30 mouse cellular contexts compared by ENCODE assay signal in genomic region chr7:87145896-87146295, GRCm38 (mm10).
DNase-seq lines count a peak whose midpoint lies in the region; ATAC-seq and TF ChIP-seq lines count a peak whose summit lies in the region.
"Had no signal": no experiment of that assay in that cellular context is flagged by ENCODE, and none has a peak within 500 bp of the region (broad histone marks: within the 10 kb centered on the region; RNA-seq: fewer than 3 reads in every experiment).

No protein-coding gene starts in this region.

- H3K9me3 ChIP-seq in kidney, embryonic 14.5 days (ENCODE audit: control insufficient read depth, low read length): no peaks in the 10 kb centered on the region
- no peaks in the 10 kb centered on the region for H3K9me3 ChIP-seq in liver, postnatal 0 days (ENCODE audit: low read length)
- H3K9me3 ChIP-seq: embryonic facial prominence, embryonic 13.5 days; embryonic facial prominence, embryonic 15.5 days; forebrain, embryonic 10.5 days; forebrain, embryonic 12.5 days; G1E had no signal

- no peak for TF ChIP-seq POLR2A in liver, adult 2 months (IDR thresholded peaks at IDR 0.05; ENCODE audit: extremely low read depth, insufficient read depth, low read length)

- H3K79me2 ChIP-seq in liver, adult 2 months (ENCODE audit: control insufficient read depth, insufficient read depth, low read length): no peaks in the 10 kb centered on the region

- WGBS in kidney, embryonic 14.5 days: 66% methylated on average over 1 of the region's 1 CpGs
- WGBS in liver, adult 2 months: 39% methylated on average over 1 of the region's 1 CpGs
- 49% methylated on average over 1 of the region's 1 CpGs for WGBS in liver, postnatal 0 days (ENCODE audit: insufficient replicate concordance)

- no peak for TF ChIP-seq EP300 in liver, postnatal 0 days (IDR thresholded peaks at IDR 0.05; ENCODE audit: low read depth)

- H3K27me3 ChIP-seq in kidney, embryonic 14.5 days (ENCODE audit: control insufficient read depth, insufficient read depth, low read length): no peaks in the 10 kb centered on the region
- no peaks in the 10 kb centered on the region for H3K27me3 ChIP-seq in liver, adult 2 months (ENCODE audit: control insufficient read depth, insufficient read depth, low read length)
- no peaks in the 10 kb centered on the region for H3K27me3 ChIP-seq in liver, postnatal 0 days (ENCODE audit: insufficient read depth, low read length)
- H3K27me3 ChIP-seq: CH12.LX; embryonic facial prominence, embryonic 13.5 days; embryonic facial prominence, embryonic 15.5 days; forebrain, embryonic 12.5 days; Patski had no signal

- H3K4me1 ChIP-seq in kidney, embryonic 14.5 days (ENCODE audit: control insufficient read depth, insufficient read depth, low read length): no peaks in the 10 kb centered on the region
- no peaks in the 10 kb centered on the region for H3K4me1 ChIP-seq in liver, adult 2 months (ENCODE audit: control insufficient read depth, insufficient read depth, low read length)
- no peaks in the 10 kb centered on the region for H3K4me1 ChIP-seq in liver, postnatal 0 days (ENCODE audit: insufficient read depth)
- H3K4me1 ChIP-seq: embryonic facial prominence, embryonic 13.5 days; embryonic facial prominence, embryonic 15.5 days; forebrain, embryonic 10.5 days; forebrain, embryonic 12.5 days had no signal

- no peak for ATAC-seq in kidney, embryonic 14.5 days (ENCODE audit: low FRiP score, low TSS enrichment)
- ATAC-seq in liver, postnatal 0 days: no peak
- ATAC-seq: activated CD4-positive, CD25-positive, alpha-beta regulatory T cell, adult 4 months; CD4-positive, CD25-positive, alpha-beta regulatory T cell, adult 4 months; forebrain, embryonic 14.5 days; Patski had no signal

- no peak overlapping the region for H3K27ac ChIP-seq in kidney, embryonic 14.5 days (ENCODE audit: low read depth, low read length)
- H3K27ac ChIP-seq in liver, adult 2 months (replicated peaks; ENCODE audit: insufficient read depth, low read depth, low read length): no peak overlapping the region
- H3K27ac ChIP-seq in liver, postnatal 0 days (ENCODE audit: low read depth): no peak overlapping the region
- H3K27ac ChIP-seq: embryonic facial prominence, embryonic 13.5 days; embryonic facial prominence, embryonic 15.5 days; forebrain, embryonic 10.5 days; forebrain, embryonic 12.5 days had no signal

- no peak for TF ChIP-seq CTCF in liver, adult 2 months (IDR thresholded peaks at IDR 0.05; ENCODE audit: low read depth, low read length)
- no peak for TF ChIP-seq CTCF in liver, postnatal 0 days (IDR thresholded peaks at IDR 0.05; ENCODE audit: low read depth)

- H3K4me2 ChIP-seq in kidney, embryonic 14.5 days (replicated peaks; ENCODE audit: low read depth, low read length): no peak overlapping the region
- H3K4me2 ChIP-seq in liver, postnatal 0 days (ENCODE audit: low read depth, low read length): no peak overlapping the region
- H3K4me2 ChIP-seq: embryonic facial prominence, embryonic 13.5 days; embryonic facial prominence, embryonic 15.5 days; forebrain, embryonic 12.5 days had no signal

- DNase-seq in kidney, adult 11 months: peak; percentile 59
- DNase-seq in kidney, adult 18-20 months: no peak
- DNase-seq in kidney, adult 8-10 months: peak; percentile 48 to 74
- DNase-seq in kidney, postnatal 10 days: no peak
- DNase-seq in kidney, postnatal 14 days: peak; percentile 36
- DNase-seq in liver, adult 2 months (ENCODE audit: extremely low read depth, low read depth, low spot score): peak; percentile 20
- no peak for DNase-seq in liver, postnatal 0 days
- DNase-seq: adrenal gland, adult 2 months; adrenal gland, postnatal 10 days; adrenal gland, postnatal 25 days; B cell, adult 2 months; cerebellum, adult 11 months; cerebellum, adult 18-20 months; cerebellum, adult 8-10 months; cerebellum, adult 9-11 months; cerebellum, postnatal 14 days; cerebellum, postnatal 36 days; embryo, embryonic 11 days had no signal

- H3K36me3 ChIP-seq in kidney, embryonic 14.5 days (ENCODE audit: control insufficient read depth, insufficient read depth, low read length): no peaks in the 10 kb centered on the region
- H3K36me3 ChIP-seq in liver, adult 2 months (ENCODE audit: control insufficient read depth, insufficient read depth, low read length): no peaks in the 10 kb centered on the region
- no peaks in the 10 kb centered on the region for H3K36me3 ChIP-seq in liver, postnatal 0 days (replicated peaks; ENCODE audit: insufficient read depth, low read length)
- H3K36me3 ChIP-seq: embryonic facial prominence, embryonic 13.5 days; embryonic facial prominence, embryonic 15.5 days; forebrain, embryonic 10.5 days; forebrain, embryonic 12.5 days; G1E had no signal

- no peak overlapping the region for H3K4me3 ChIP-seq in kidney, embryonic 14.5 days (ENCODE audit: low read length)
- no peak overlapping the region for H3K4me3 ChIP-seq in liver, adult 2 months (ENCODE audit: insufficient read depth, low read depth, low read length)
- H3K4me3 ChIP-seq in liver, postnatal 0 days (ENCODE audit: low read depth, low read length): no peak overlapping the region
- H3K4me3 ChIP-seq: embryonic facial prominence, embryonic 13.5 days; embryonic facial prominence, embryonic 15.5 days; erythroblast, embryonic 14.5 days; forebrain, embryonic 10.5 days; forebrain, embryonic 12.5 days had no signal

- H3K9ac ChIP-seq in kidney, embryonic 14.5 days (ENCODE audit: low read depth, low read length): no peak overlapping the region
- H3K9ac ChIP-seq in liver, adult 2 months (ENCODE audit: low read depth, low read length): no peak overlapping the region
- no peak overlapping the region for H3K9ac ChIP-seq in liver, postnatal 0 days (replicated peaks)
- H3K9ac ChIP-seq: embryonic facial prominence, embryonic 13.5 days; embryonic facial prominence, embryonic 15.5 days; forebrain, embryonic 12.5 days had no signal

Comparison
In these comparisons a context has a peak if more than half of its experiments do, and no peak if none do; other contexts are left out.
1. DNase-seq: peak in kidney, adult 11 months (single experiment), kidney, adult 8-10 months (2 of 2), kidney, postnatal 14 days (single experiment) and liver, adult 2 months (single experiment); none in kidney, adult 18-20 months (single experiment), kidney, postnatal 10 days (single experiment) and liver, postnatal 0 days (single experiment).